Mouse (Mus musculus) kidney, embryonic 14.5 days (tissue): ENCODE data around the gene Kcnh1. TPM values are rescaled to one million over a fixed set of nuclear protein-coding genes. Genes with fewer than 3 reads are reported as not detected.

ENCODE experiments used
- ATAC-seq: fragments of 200-750 bp; cut with Nextera tagmentation; 2 replicates; pipeline ENCODE4 v1.8.0; 2017; ENCODE audit warnings: moderate number of reproducible peaks, mild to moderate bottlenecking, moderate TSS enrichment, moderate library complexity; ENCODE audit not compliant: low FRiP score, low TSS enrichment
- H3K27ac ChIP-seq: fragments of 300-500 bp; sonication (generic); 2 replicates; pipeline ENCODE4 v1.5.1; 2014; ENCODE audit warnings: low read depth, mild to moderate bottlenecking, low read length, moderate library complexity, mixed read lengths
- H3K27me3 ChIP-seq: fragments of 300-500 bp; sonication (generic); 2 replicates; pipeline ENCODE4 v1.6.1; 2014; ENCODE audit warnings: mild to moderate bottlenecking, low read length; ENCODE audit not compliant: control insufficient read depth, insufficient read depth
- H3K36me3 ChIP-seq: fragments of 300-500 bp; sonication (generic); 2 replicates; pipeline ENCODE4 v1.6.1; 2014; ENCODE audit warnings: low read length, mixed read lengths; ENCODE audit not compliant: control insufficient read depth, insufficient read depth
- H3K4me1 ChIP-seq: fragments of 300-500 bp; sonication (generic); 2 replicates; pipeline ENCODE4 v1.6.1; 2014; ENCODE audit warnings: low read length, mixed read lengths; ENCODE audit not compliant: control insufficient read depth, insufficient read depth
- H3K4me2 ChIP-seq: fragments of 300-500 bp; sonication (generic); replicated peaks from 2 replicates; pipeline ENCODE4 v1.6.1; 2014; ENCODE audit warnings: low read depth, mild to moderate bottlenecking, low read length
- H3K4me3 ChIP-seq: fragments of 300-500 bp; sonication (generic); 2 replicates; pipeline ENCODE4 v1.5.1; 2014; ENCODE audit warnings: mild to moderate bottlenecking, low read length
- H3K9ac ChIP-seq: fragments of 300-500 bp; sonication (generic); 2 replicates; pipeline ENCODE4 v1.6.1; 2014; ENCODE audit warnings: low read depth, mild to moderate bottlenecking, low read length, moderate library complexity
- H3K9me3 ChIP-seq: fragments of 300-500 bp; sonication (generic); 2 replicates; pipeline ENCODE4 v1.6.1; 2016; ENCODE audit warnings: low read length; ENCODE audit not compliant: control insufficient read depth
- WGBS: fragments of 180-500 bp; shearing (Covaris S2); extraction: QIAGEN DNeasy Blood & Tissue Kit; methylation state at CpG from one replicate; pipeline ENCODE4 v1.1.7; 2014; 5-methylcytosine and 5-hydroxymethylcytosine counted together
- polyA plus RNA-seq: library from polyadenylated mRNA; unstranded; fragments of >200 nt; fragmentation: Nextera tagmentation; extraction: Ambion mirVana; gene quantifications from 2 replicates; pipeline ENCODE4 v1.2.1, GENCODE M21; 2014

Kcnh1 gene
- polyA plus RNA-seq, 1 experiment from 2014 or later = 0.70 TPM

- H3K4me2 ChIP-seq = no peak overlapping the region
- no peak overlapping the region for H3K4me3 ChIP-seq
- no peaks in the 10 kb centered on the region for H3K4me1 ChIP-seq
- WGBS = 96% methylated on average over 11 of the region's 11 CpGs
- no peak overlapping the region for H3K27ac ChIP-seq
- no peak for ATAC-seq
- no peaks in the 10 kb centered on the region for H3K9me3 ChIP-seq
- H3K27me3 ChIP-seq = no peaks in the 10 kb centered on the region
- no peaks in the 10 kb centered on the region for H3K36me3 ChIP-seq
- H3K9ac ChIP-seq = no peak overlapping the region
These were observed 297.0 kb downstream of the Kcnh1 start for GRCm38 (mm10) chr1:192487571-192487970.

GRCm38 (mm10) chr1:192489908-192490825 is 299.6 kb downstream of the Kcnh1 start:
- Histone ChIP-seq H3K4me2 (no peak overlapping the region), H3K9me3 (no peaks in the 10 kb centered on the region), H3K4me3 (no peak overlapping the region), H3K9ac (no peak overlapping the region), H3K36me3 (no peaks in the 10 kb centered on the region), H3K27ac (no peak overlapping the region), H3K27me3 (no peaks in the 10 kb centered on the region), H3K4me1 (no peaks in the 10 kb centered on the region)
- 77% methylated on average over 13 of the region's 13 CpGs for WGBS
- no peak for ATAC-seq

- no peak overlapping the region for H3K4me2 ChIP-seq
- no peak overlapping the region for H3K9ac ChIP-seq
- 74% methylated on average over 2 of the region's 2 CpGs for WGBS
- no peaks in the 10 kb centered on the region for H3K36me3 ChIP-seq
- no peaks in the 10 kb centered on the region for H3K4me1 ChIP-seq
- H3K9me3 ChIP-seq = peaks cover 4% of the 10 kb centered on the region; the same call in 1 of the 2 replicates
- H3K27me3 ChIP-seq = no peaks in the 10 kb centered on the region
- ATAC-seq = no peak
- H3K4me3 ChIP-seq = no peak overlapping the region
- no peak overlapping the region for H3K27ac ChIP-seq
These were observed 306.9 kb downstream of the Kcnh1 start for GRCm38 (mm10) chr1:192497505-192497904.

- Histone ChIP-seq H3K27me3 (no peaks in the 10 kb centered on the region), H3K4me2 (no peak overlapping the region), H3K27ac (no peak overlapping the region), H3K4me3 (no peak overlapping the region), H3K9ac (no peak overlapping the region), H3K36me3 (no peaks in the 10 kb centered on the region), H3K4me1 (no peaks in the 10 kb centered on the region), H3K9me3 (no peaks in the 10 kb centered on the region)
- WGBS = 80% methylated on average over 9 of the region's 9 CpGs
- ATAC-seq = no peak
These were observed 311.4 kb downstream of the Kcnh1 start for GRCm38 (mm10) chr1:192502016-192502415.

- ATAC-seq = no peak
These were observed 312.3 kb downstream of the Kcnh1 start for GRCm38 (mm10) chr1:192502835-192503234.

GRCm38 (mm10) chr1:192503651-192504050 is 313.1 kb downstream of the Kcnh1 start:
- Histone ChIP-seq H3K36me3 (no peaks in the 10 kb centered on the region), H3K27ac (no peak overlapping the region), H3K4me1 (no peaks in the 10 kb centered on the region), H3K9ac (no peak overlapping the region), H3K9me3 (no peaks in the 10 kb centered on the region), H3K27me3 (no peaks in the 10 kb centered on the region), H3K4me2 (no peak overlapping the region), H3K4me3 (no peak overlapping the region)
- no peak for ATAC-seq
- 90% methylated on average over 4 of the region's 4 CpGs for WGBS

More at GRCm38 (mm10) chr1:192502835-192503234, 312.3 kb downstream of the Kcnh1 start:
- Histone ChIP-seq H3K4me2 (no peak overlapping the region), H3K9ac (no peak overlapping the region), H3K27me3 (no peaks in the 10 kb centered on the region), H3K27ac (no peak overlapping the region), H3K4me1 (no peaks in the 10 kb centered on the region), H3K36me3 (no peaks in the 10 kb centered on the region), H3K4me3 (no peak overlapping the region), H3K9me3 (no peaks in the 10 kb centered on the region)

GRCm38 (mm10) chr1:192512821-192513220 is 322.2 kb downstream of the Kcnh1 start:
- Histone ChIP-seq H3K4me3 (no peak overlapping the region), H3K36me3 (no peaks in the 10 kb centered on the region), H3K4me2 (no peak overlapping the region), H3K9ac (no peak overlapping the region), H3K27me3 (no peaks in the 10 kb centered on the region), H3K4me1 (no peaks in the 10 kb centered on the region), H3K27ac (no peak overlapping the region), H3K9me3 (no peaks in the 10 kb centered on the region)
- no peak for ATAC-seq
- 100% methylated on average over 1 of the region's 1 CpGs for WGBS

GRCm38 (mm10) chr1:192515373-192515772 is 324.8 kb downstream of the Kcnh1 start:
- Histone ChIP-seq H3K27ac (no peak overlapping the region), H3K27me3 (no peaks in the 10 kb centered on the region), H3K36me3 (no peaks in the 10 kb centered on the region), H3K9me3 (no peaks in the 10 kb centered on the region), H3K9ac (no peak overlapping the region), H3K4me1 (no peaks in the 10 kb centered on the region), H3K4me2 (no peak overlapping the region), H3K4me3 (no peak overlapping the region)
- 87% methylated on average over 3 of the region's 3 CpGs for WGBS
- no peak for ATAC-seq

- Histone ChIP-seq H3K36me3 (no peaks in the 10 kb centered on the region), H3K27me3 (no peaks in the 10 kb centered on the region), H3K9me3 (no peaks in the 10 kb centered on the region), H3K9ac (no peak overlapping the region), H3K4me3 (no peak overlapping the region), H3K4me1 (no peaks in the 10 kb centered on the region), H3K27ac (no peak overlapping the region), H3K4me2 (no peak overlapping the region)
- no peak for ATAC-seq
- WGBS = 95% methylated on average over 1 of the region's 1 CpGs
These were observed 329.1 kb downstream of the Kcnh1 start for GRCm38 (mm10) chr1:192519713-192520112.
